8 mouse cellular contexts compared by ENCODE assay signal in genomic region chr11:53567224-53568014, GRCm38 (mm10). TPM values are rescaled to one million over a fixed set of nuclear protein-coding genes. Genes with fewer than 3 reads are reported as not detected.
DNase-seq lines count a peak whose midpoint lies in the region; ATAC-seq lines count a peak whose summit lies in the region.

Kif3a (plus strand) TSS chr11:53567379.

- no peaks in the 10 kb centered on the region for H3K9me3 ChIP-seq in hindbrain, embryonic 15.5 days

- peaks cover 13% of the 10 kb centered on the region for H3K36me3 ChIP-seq in hindbrain, embryonic 15.5 days

- DNase-seq in T-cell, adult 2 months (ENCODE audit: low spot score): peak; percentile 92
- peak; percentile 95 to 96 for DNase-seq in cerebellum, postnatal 36 days
- peak; percentile 94 to 97 for DNase-seq in frontal cortex, postnatal 36 days (ENCODE audit: low spot score in 2 of 2)
- DNase-seq in left cerebral cortex, adult 11 months (ENCODE audit: low spot score): peak; percentile 93
- peak; percentile 96 to 97 for DNase-seq in lung, postnatal 4 days
- peak; percentile 95 for DNase-seq in retina, postnatal 7 days (ENCODE audit: low read depth, low spot score)
- peak; percentile 86 for DNase-seq in urinary bladder, adult 2 months (ENCODE audit: low spot score)

- H3K9ac ChIP-seq in hindbrain, embryonic 15.5 days: peak within 1 kb of the TSS; percentile 93

- under 1% methylated on average over 69 of the region's 69 CpGs for WGBS in hindbrain, embryonic 15.5 days

- no peaks in the 10 kb centered on the region for H3K27me3 ChIP-seq in hindbrain, embryonic 15.5 days

- peak within 1 kb of the TSS; percentile 92 for H3K4me3 ChIP-seq in hindbrain, embryonic 15.5 days

- H3K27ac ChIP-seq in hindbrain, embryonic 15.5 days (replicated peaks): peak within 1 kb of the TSS; percentile 91

- peaks cover 36% of the 10 kb centered on the region for H3K4me1 ChIP-seq in hindbrain, embryonic 15.5 days (replicated peaks)

- H3K4me2 ChIP-seq in hindbrain, embryonic 15.5 days: peak within 1 kb of the TSS; percentile 73

- peak; percentile 96 for ATAC-seq in hindbrain, embryonic 15.5 days (ENCODE audit: low FRiP score, low read depth)

RNA-seq across cellular contexts. Expression of gene Kif3a, which starts in this region (rescaled TPM):
- polyA plus RNA-seq in hindbrain, embryonic 15.5 days (2015; fragmentation: Nextera tagmentation; extraction: Ambion mirVana): 318 and 324 TPM in 2 replicates
- polyA plus RNA-seq in urinary bladder, adult 2 months (2012; rRNA removed): 14.3 and 16.1 TPM in 2 replicates

Comparison
In these comparisons a context has a peak if more than half of its experiments do, and no peak if none do; other contexts are left out.
1. Peak in every context shown above with its lines: DNase-seq, ATAC-seq, H3K4me3 ChIP-seq and H3K27ac ChIP-seq.
2. RNA of gene Kif3a (polyA plus RNA-seq): 318 to 324 TPM in hindbrain, embryonic 15.5 days; 14.3 to 16.1 TPM in urinary bladder, adult 2 months; every median in the first group is over 10 times any median in the second.